Comparison of ENCODE assay signal across 32 mouse cellular contexts in genomic region chr7:115331698-115332097, GRCm38 (mm10).
"Had no signal": no experiment of that assay in that cellular context is flagged by ENCODE, and none has a peak within 500 bp of the region (broad histone marks: within the 10 kb centered on the region; RNA-seq: fewer than 3 reads in every experiment).

No protein-coding gene starts in this region.

- H3K36me3 ChIP-seq: limb, embryonic 10.5 days; limb, embryonic 12.5 days; limb, embryonic 13.5 days; limb, embryonic 15.5 days; liver, embryonic 12.5 days; liver, embryonic 13.5 days; liver, embryonic 15.5 days; lung, embryonic 15.5 days; midbrain, embryonic 10.5 days; midbrain, embryonic 12.5 days; midbrain, embryonic 13.5 days; midbrain, embryonic 15.5 days had no signal

- H3K4me3 ChIP-seq: left cerebral cortex, adult 2 months; limb, embryonic 10.5 days; limb, embryonic 12.5 days; limb, embryonic 13.5 days; limb, embryonic 15.5 days; liver, embryonic 12.5 days; liver, embryonic 13.5 days; liver, embryonic 15.5 days; lung, embryonic 15.5 days; megakaryocyte, embryonic 14.5 days; midbrain, embryonic 10.5 days; midbrain, embryonic 12.5 days; midbrain, embryonic 13.5 days; midbrain, embryonic 15.5 days; myocyte had no signal

- H3K27ac ChIP-seq: left cerebral cortex, adult 2 months; limb, embryonic 10.5 days; limb, embryonic 12.5 days; limb, embryonic 13.5 days; limb, embryonic 15.5 days; liver, embryonic 12.5 days; liver, embryonic 13.5 days; liver, embryonic 14.5 days; liver, embryonic 15.5 days; lung, embryonic 15.5 days; macrophage; midbrain, embryonic 10.5 days; midbrain, embryonic 12.5 days; midbrain, embryonic 13.5 days; midbrain, embryonic 15.5 days had no signal

- DNase-seq: left cerebral cortex, postnatal 4 days; liver; liver, embryonic 13.5 days; liver, postnatal 0 days; lung, adult 18-20 months; lung, adult 2 months; lung, embryonic 14.5 days; lung, postnatal 10 days; lung, postnatal 14 days; lung, postnatal 36 days; lung, postnatal 4 days; midbrain, embryonic 14.5 days had no signal

- H3K9ac ChIP-seq: limb, embryonic 12.5 days; limb, embryonic 13.5 days; limb, embryonic 15.5 days; liver, embryonic 12.5 days; liver, embryonic 13.5 days; liver, embryonic 14.5 days; liver, embryonic 15.5 days; liver, postnatal 0 days; lung, embryonic 14.5 days; lung, embryonic 15.5 days; midbrain, embryonic 12.5 days; midbrain, embryonic 13.5 days; midbrain, embryonic 15.5 days had no signal

- ATAC-seq: liver, embryonic 12.5 days; liver, postnatal 0 days; lung, postnatal 0 days; midbrain, embryonic 13.5 days; midbrain, embryonic 15.5 days; midbrain, embryonic 16.5 days had no signal

- H3K9me3 ChIP-seq: limb, embryonic 10.5 days; limb, embryonic 12.5 days; limb, embryonic 13.5 days; limb, embryonic 15.5 days; liver, embryonic 12.5 days; liver, embryonic 13.5 days; liver, embryonic 15.5 days; lung, embryonic 15.5 days; megakaryocyte, embryonic 14.5 days; midbrain, embryonic 10.5 days; midbrain, embryonic 12.5 days; midbrain, embryonic 13.5 days; midbrain, embryonic 15.5 days had no signal

- H3K4me1 ChIP-seq: limb, embryonic 13.5 days; limb, embryonic 15.5 days; liver, embryonic 12.5 days; liver, embryonic 13.5 days; liver, embryonic 15.5 days; lung, embryonic 15.5 days; megakaryocyte, embryonic 14.5 days; midbrain, embryonic 12.5 days; midbrain, embryonic 13.5 days; midbrain, embryonic 15.5 days had no signal

- H3K4me2 ChIP-seq: limb, embryonic 12.5 days; limb, embryonic 13.5 days; limb, embryonic 15.5 days; liver, embryonic 11.5 days; liver, embryonic 12.5 days; liver, embryonic 13.5 days; liver, embryonic 15.5 days; lung, embryonic 14.5 days; lung, embryonic 15.5 days; midbrain, embryonic 11.5 days; midbrain, embryonic 12.5 days; midbrain, embryonic 13.5 days; midbrain, embryonic 15.5 days had no signal

- H3K27me3 ChIP-seq: limb, embryonic 12.5 days; limb, embryonic 13.5 days; limb, embryonic 15.5 days; liver, embryonic 12.5 days; liver, embryonic 13.5 days; liver, embryonic 15.5 days; lung, embryonic 15.5 days; megakaryocyte, embryonic 14.5 days; midbrain, embryonic 12.5 days; midbrain, embryonic 13.5 days; midbrain, embryonic 15.5 days had no signal
